Mouse (Mus musculus) frontal cortex, postnatal 36 days (tissue): Measurements from ENCODE around the gene Sp3.
"Not testable (repeated sequence)": the region's sequence is repeated elsewhere in the genome, so short reads cannot be mapped to it uniquely, and the experiment has no call there.

ENCODE experiments used
- DNase-seq, 2 experiments: peaks; one replicate each; pipeline ENCODE4 v3.0.0; 2022; ENCODE audit warnings: low spot score in 2 of 2

Gene Sp3

GRCm38 (mm10) chr2:72980337-72981074 lies at the start of gene Sp3:
TSS of gene Sp3 (minus strand) at chr2:72980446.
- peak; percentile 96 for DNase-seq

GRCm38 (mm10) chr2:73029846-73030245 lies 49.6 kb upstream of the Sp3 start:
- DNase-seq: no peak

- DNase-seq: no peak
Measured at GRCm38 (mm10) chr2:73028019-73028418, 47.8 kb upstream of the Sp3 start.

DNA sequence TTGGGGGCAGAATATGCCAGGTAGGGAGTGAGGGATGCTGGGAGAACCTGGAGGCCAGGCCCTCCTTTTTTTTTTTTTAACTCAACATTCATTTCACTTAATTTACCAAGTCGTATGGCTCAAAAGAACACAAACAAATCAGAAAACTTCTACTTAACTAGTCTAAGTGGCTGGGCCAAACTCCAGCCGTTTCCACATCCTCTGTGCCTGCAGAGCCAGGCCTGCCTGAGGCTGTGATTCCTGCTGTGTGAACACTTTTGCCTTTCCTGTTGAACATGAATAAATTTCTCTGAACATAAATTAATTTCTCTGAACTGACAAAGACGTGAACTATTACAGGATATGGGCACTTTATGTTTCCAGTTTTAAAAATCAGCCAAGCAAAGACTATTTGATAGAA lies 46.9 kb upstream of the Sp3 start:
- DNase-seq: no peak

DNA sequence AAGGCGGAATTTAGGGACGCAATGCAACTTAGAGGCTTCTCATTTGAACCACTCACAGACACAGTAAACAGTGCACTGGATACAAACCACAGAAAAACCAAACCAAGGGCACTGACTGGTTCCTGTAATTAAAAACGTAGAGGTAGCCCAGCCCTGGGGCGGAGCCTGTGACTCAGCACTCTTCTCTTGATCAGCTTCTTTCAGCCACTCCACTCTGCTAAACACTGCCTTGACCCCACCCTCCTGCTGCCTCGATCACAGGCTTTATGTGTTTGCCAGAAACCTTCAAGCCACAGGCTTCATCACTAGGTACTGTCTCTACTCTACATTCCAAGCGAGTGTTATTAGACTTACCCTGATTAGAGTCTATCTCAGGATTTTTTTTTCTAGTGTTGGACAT lies 43.6 kb upstream of the Sp3 start:
- DNase-seq: no peak

- no peak for DNase-seq
Measured at GRCm38 (mm10) chr2:73021046-73021445, 40.8 kb upstream of the Sp3 start.

DNA sequence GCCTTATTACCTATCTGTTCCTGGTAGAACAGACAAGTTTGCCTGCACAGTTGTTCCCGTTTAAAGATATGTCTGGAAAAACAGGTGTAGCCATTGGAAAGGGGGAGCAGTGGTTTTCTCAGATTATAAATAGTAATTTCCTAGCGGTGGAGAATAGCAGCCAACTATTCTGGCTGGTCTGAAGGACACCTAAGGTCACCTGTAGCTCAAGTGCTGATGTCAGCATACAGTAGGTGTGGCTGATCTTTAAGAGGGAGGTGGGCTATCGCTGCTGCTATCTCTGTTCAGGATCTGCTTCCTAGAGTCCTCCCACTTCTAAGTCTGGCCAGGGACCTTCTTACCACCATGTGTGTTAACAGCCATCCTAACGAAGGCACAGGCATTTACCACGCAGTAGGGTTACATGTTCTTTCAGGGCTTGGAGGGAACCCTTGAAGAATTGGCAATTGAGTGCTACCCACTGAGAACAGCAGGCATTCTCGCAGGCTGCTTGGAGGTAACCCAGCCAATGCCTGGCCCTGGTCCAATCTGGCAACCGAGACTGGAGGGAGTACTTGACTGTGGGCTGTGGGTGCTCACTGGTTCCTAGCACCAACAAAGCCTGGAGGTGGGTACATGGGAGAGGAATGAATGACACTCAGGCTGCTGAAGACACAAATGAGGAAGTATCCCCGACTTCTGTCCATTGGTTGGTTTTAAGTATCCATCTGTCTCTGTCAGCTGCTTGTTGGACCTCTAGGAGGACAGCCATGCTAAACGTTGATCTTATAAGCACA lies 39.3 kb upstream of the Sp3 start:
- DNase-seq: peak; percentile 73 to 75

DNA sequence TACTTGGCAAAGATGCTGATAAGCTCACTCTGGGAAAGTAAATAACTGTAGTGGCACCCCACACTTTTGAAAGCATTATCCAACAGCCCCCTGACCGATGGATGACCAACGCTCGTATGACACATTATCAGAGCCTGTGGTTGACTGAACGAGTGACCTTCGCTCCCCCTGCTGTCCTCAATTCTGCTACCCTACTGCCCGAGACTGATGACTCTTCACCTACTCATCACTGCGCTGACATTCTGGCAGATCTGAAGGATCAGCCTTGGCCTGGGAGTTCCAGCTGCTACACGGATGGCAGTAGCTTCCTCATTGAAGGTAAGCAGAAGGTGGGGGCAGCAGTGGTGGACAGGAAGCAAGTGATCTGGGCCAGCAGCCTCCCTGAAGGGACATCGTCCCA lies 33.8 kb upstream of the Sp3 start:
- DNase-seq: not testable (repeated sequence)

- DNase-seq: no peak
Measured at GRCm38 (mm10) chr2:73012636-73013035, 32.4 kb upstream of the Sp3 start.

DNA sequence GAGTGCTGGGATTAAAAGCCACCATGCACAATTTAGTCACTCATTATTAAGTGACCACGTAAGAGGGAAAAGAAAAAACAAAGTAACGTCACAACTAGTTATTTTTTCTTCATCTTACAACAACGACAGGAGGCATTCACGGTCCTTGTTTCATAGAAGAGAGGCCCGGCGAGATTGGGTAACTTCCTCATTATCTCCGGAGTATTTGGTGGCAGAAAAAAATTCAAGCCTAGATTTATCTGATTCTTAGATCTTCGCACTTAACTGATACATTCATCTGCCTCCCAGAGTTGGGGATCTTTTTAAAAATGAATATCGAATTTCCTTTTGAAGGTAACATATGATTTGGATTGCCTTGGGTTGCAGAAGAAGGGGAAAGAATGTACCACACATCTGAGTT lies 27.2 kb upstream of the Sp3 start:
- no peak for DNase-seq

GRCm38 (mm10) chr2:73005611-73006515 lies 25.6 kb upstream of the Sp3 start:
- DNase-seq: no peak

DNA sequence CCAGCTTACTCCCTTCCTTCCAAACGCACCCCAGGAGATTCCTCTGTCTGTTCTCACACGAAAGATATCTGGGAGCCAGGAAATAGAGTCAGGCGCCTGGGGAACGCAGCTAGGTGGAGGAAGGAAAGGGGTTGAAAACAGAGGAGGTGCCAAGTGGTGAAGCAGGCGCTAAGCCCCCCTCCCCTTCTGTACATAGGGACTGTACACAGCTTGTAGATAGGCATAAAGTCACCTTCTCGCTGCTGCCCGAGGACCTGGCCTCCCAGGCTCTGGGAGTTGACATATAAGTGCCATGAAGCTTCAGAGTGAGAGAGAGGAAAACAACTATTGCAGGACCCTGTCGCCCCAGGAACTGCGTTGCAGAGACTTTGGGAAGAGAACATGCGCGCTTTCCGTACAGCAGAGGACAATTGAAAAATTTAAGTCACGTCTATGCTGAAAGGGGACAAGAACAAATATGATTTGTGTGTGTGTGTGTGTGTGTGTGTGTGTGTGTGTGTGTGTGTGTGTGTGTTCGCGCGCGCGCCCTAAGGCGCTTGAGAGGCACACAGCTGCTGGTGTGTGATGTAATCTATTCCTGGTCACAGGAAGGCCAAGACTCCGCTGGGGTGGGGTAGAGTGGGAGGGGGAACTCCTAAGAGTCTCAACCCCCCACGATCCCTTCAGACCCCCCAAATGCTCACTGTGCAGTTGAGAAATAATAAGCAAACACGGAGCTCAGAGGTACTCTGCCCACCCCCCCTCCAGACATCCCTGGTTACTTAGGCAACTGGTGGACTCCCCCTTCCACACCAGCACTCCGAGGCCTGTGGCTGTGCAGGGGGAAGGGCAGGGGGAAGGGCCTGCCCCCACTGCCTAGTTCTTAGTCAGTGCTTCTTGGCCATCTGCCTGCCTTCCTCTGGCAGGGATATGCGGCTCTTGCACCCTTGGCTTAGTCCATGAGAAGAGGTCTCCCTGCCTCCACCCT lies 23.8 kb upstream of the Sp3 start:
- peak in 1 of 2 experiments; percentile 43 for DNase-seq

DNA sequence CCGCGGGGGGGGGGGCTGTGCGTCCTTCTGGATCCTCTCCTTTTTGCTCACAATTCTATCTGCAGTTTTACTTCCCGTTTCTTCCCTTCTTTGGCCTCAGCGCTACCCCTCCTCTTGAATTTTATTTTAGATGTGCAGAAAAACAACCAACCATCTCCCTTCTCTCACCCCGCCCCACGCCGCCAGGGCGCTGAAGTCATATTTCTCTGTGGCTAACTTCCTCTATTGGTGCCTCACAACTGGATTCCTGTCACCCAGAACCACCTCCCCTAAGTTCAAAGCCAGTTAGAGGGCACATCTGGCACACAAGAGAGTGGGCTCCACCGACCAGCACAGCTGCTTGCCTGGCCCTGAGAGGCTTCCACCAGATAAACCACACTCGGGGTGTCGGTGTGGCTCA lies 22.8 kb upstream of the Sp3 start:
- DNase-seq: no peak

DNA sequence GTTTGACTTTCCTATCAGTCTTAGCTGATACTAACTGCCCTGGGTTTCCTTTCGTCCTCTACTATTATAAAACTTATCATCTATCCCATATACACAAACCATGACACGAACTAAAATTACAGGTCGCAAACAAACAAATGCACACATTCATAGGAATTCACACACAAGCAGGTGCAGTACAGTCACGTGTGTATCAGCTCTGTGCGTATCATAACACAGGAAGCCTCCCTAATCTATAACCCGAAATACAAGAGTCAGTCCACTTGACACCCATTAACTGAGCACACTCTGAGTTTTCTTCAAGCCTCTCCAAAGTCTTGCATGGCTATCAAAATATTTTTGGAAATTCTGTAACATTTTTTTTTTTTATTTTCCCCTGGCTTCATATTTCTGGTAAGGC lies 22.2 kb upstream of the Sp3 start:
- no peak for DNase-seq

DNA sequence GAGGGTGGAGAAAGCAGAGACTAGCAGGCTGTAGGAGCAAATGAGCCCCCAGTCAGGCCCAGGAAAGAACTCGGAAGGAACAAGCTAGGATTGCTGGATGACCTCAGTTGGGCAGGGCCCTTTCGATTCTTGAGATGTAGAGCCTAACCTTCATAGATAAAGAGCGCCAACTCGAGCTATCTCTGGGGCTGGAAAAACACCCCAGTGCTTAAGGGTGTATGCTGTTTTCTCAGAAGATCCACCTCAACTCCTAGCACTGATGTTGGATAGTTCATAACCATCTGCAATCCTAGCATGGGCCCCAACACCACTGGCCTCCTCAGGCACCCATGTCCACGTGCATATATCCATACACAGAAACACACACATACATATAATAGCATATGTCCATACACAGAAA lies 21.7 kb upstream of the Sp3 start:
- DNase-seq: no peak

DNA sequence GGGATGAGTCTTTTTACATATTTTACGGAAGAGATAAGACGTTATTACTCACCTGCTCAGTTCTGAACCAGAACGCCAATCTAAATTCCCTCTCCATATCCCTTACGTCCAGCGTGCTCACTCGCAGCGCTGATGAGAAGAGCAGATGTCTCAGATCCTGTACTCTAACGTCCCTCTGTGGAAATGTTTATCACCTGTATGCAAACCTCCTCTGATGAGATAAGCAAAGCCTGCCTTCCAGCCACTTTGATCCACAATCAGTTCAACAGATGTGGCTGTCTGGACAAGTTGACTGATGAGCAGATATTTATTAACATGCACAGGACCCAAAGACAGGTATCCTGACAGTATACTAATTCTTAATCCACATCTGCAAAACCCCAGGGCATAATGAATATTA lies 19.9 kb upstream of the Sp3 start:
- no peak for DNase-seq

GRCm38 (mm10) chr2:72997586-72997985 lies 17.3 kb upstream of the Sp3 start:
- DNase-seq: no peak

GRCm38 (mm10) chr2:72996808-72997378 lies 16.6 kb upstream of the Sp3 start:
- DNase-seq: no peak

DNA sequence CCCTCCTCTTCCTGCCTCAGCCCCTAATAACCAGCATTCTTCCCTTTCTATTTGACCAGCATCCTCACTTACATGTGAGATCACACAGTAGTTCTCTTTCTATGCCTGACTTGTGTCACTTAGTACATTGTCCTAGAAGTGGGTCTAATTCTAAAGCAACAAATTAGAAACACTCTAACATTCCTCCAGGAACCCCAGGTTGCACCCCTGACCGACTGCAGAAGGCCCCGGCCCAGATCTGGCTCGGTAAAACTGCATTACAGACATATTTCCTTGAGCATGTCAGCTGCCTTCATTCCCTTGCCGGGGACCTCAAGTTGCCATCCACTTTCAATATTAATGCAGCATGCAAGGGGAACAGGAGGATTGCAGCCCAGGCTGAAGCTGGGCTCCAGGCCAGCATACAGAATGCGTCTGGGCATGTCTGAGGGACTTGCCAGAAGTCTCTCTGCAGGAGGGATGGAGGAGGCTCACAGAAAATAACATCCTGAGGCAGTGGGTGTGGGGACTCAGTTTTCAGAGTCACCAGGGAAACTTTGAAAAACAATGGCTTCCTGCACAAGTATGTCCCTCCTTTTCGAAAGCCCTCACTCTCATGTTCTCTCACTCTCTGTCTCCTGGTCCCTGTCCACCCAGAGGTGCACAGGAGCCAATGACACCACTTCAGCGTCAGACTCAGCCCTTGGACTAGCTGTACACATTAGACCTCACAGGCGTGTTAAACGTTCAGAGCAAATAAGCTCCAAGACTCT lies 15.3 kb upstream of the Sp3 start:
- peak; percentile 70 to 76 for DNase-seq

- DNase-seq: no peak
Measured at GRCm38 (mm10) chr2:72994165-72994564, 13.9 kb upstream of the Sp3 start.
